Mouse (Mus musculus): ENCODE measurements at regions not wholly inside any gene's neighbourhood (a gene's known extent, or its start where the extent isn't known, plus 50 kb on each side); places are given as distances from the start of the nearest gene placed in this dataset.
"Not testable (repeated sequence)": the region's sequence is repeated elsewhere in the genome, so short reads cannot be mapped to it uniquely, and the experiment has no call there.

GRCm38 (mm10) chr10:86636953-86637376 lies 68.3 kb downstream of the Hsp90b1 start:
- ATAC-seq (replicated peaks; ENCODE audit: poor library complexity, severe bottlenecking) = peak; percentile 100

- ATAC-seq (replicated peaks; ENCODE audit: poor library complexity, severe bottlenecking) = not testable (repeated sequence)
Measured at GRCm38 (mm10) chr10:86636515-86636914, 68.8 kb downstream of the Hsp90b1 start.

GRCm38 (mm10) chr10:86626734-86627133 lies 78.6 kb downstream of the Hsp90b1 start:
- not testable (repeated sequence) for ATAC-seq (replicated peaks; ENCODE audit: poor library complexity, severe bottlenecking)

- not testable (repeated sequence) for ATAC-seq (replicated peaks; ENCODE audit: poor library complexity, severe bottlenecking)
Measured at GRCm38 (mm10) chr10:86617958-86618664, 87.2 kb downstream of the Hsp90b1 start.

- not testable (repeated sequence) for ATAC-seq (replicated peaks; ENCODE audit: poor library complexity, severe bottlenecking)
Measured at GRCm38 (mm10) chr10:86612341-86612740, 93.0 kb downstream of the Hsp90b1 start.

- ATAC-seq (replicated peaks; ENCODE audit: poor library complexity, severe bottlenecking) = not testable (repeated sequence)
Measured at GRCm38 (mm10) chr10:86610027-86610426, 95.3 kb downstream of the Hsp90b1 start.

- not testable (repeated sequence) for ATAC-seq (replicated peaks; ENCODE audit: poor library complexity, severe bottlenecking)
Measured at GRCm38 (mm10) chr10:86600843-86601242, 102.1 kb upstream of the Syn3 start.

- not testable (repeated sequence) for ATAC-seq (replicated peaks; ENCODE audit: poor library complexity, severe bottlenecking)
Measured at GRCm38 (mm10) chr10:86599991-86600390, 101.3 kb upstream of the Syn3 start.

- ATAC-seq (replicated peaks; ENCODE audit: poor library complexity, severe bottlenecking) = not testable (repeated sequence)
Measured at GRCm38 (mm10) chr10:86590211-86590610, 91.5 kb upstream of the Syn3 start.

- not testable (repeated sequence) for ATAC-seq (replicated peaks; ENCODE audit: poor library complexity, severe bottlenecking)
Measured at GRCm38 (mm10) chr10:86566875-86567274, 68.2 kb upstream of the Syn3 start.

GRCm38 (mm10) chr10:86555843-86556242 lies 57.1 kb upstream of the Syn3 start:
- no peak; the same call in 1 of the 2 replicates for ATAC-seq (replicated peaks; ENCODE audit: poor library complexity, severe bottlenecking)
